Mouse (Mus musculus) monocyte, adult 2 months (primary cell): Measurements from ENCODE around the gene Mfsd10.
"Not testable (repeated sequence)": the region's sequence is repeated elsewhere in the genome, so short reads cannot be mapped to it uniquely, and the experiment has no call there.

Source experiments
- DNase-seq, 2 experiments: peaks; one replicate each; pipeline ENCODE4 v3.0.0; 2022; ENCODE audit warnings: low spot score in 2 of 2, low read depth in 1 of 2

Mfsd10 gene

DNA sequence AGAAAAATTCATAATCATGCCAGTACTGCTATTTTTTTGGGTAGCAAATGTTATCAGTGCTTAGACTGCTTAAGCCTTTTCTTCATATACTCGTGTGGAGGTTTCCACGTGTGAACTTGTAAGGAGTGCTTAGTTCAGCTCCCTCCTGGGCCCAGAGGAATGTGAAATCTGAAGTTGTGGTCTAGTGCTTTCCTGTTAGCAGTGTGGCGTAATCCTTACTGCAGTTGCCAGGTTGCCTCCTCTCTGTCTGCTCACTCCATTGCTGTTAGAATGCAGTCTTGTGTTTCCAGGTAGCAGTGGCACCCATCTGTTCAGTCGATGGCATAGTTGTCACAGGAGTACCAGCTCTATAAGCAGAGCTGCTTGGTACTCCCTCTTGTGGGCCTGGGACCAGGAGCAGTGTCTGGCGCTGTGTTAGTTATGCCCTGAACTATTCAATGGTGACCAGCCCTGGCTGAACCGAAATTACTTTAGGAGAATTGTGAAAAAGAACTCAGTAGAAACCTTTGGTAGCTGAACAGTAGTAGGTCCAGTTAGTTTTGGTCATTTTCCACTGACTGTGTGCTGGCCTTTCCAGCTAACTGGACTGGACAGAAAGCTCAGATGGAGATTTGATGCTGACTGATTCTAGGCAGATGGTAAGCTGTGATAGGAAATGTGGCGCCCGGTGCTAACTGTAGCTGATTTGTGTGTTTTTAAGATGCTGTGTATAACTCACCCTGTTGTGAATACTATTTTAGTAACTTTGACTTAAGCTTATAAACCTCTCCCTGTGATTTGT, 29.7 kb downstream of the Mfsd10 start:
- no peak for DNase-seq

DNA sequence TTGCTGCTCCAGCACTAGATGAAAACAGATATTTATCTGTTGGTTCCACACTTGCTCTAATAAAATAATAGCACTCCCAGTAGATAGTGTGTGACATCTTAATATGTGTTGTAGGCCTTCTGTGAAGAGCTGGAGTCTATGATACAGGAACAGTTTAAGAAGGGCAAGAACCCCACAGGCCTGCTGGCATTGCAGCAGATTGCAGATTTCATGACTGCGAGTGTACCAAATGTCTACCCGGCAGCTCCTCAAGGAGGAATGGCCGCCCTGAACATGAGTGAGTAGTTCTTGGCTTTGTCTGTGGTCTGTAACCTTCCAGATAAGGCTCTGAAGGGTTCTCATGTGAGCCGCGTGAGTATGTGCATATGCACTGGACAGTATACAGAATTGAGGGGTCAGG, 32.4 kb downstream of the Mfsd10 start:
- DNase-seq = no peak

DNA sequence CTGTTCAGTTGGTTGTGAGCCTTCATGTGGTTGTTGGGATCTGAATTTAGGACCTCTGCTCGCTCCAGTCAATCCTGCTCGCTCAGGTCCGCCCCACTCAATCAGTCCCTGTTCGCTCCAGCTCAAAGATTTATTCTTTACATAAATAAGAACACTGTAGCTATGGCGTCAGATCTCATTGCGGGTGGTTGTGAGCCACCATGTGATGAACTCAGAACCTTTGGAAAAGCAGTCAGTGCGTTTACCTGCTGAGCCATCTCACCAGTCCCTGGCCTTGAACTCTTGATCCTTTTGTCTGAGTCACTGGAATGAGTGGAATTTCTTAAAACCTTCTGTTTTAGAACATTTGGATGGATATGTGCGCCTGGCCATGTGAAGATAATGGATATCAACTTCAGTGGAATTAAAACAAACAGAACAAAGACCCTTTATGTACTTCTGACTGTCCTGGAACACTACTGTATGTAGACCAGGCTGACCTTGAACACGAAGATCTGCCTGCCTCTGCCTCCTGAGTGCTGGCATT, 43.7 kb downstream of the Mfsd10 start:
- DNase-seq = no peak

DNA sequence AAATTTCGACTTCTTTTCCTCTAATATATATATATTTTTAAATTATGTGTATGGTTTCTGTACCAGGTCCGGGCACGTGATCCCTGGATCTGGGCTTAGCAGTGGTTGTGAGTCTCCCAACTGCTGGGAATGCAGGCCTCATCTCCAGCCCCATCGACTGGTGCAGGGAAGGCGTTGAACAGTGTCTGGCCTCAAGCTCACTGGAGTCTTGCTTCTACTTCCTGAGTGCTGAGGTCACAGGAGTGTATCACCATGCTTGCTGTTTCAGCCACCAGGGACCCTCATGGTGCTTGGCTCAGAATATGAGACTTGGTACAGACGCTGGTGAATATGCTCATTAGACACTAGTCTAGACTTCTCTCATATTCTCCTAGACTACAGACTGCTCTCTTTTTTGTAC, 44.3 kb downstream of the Mfsd10 start:
- no peak for DNase-seq

DNA sequence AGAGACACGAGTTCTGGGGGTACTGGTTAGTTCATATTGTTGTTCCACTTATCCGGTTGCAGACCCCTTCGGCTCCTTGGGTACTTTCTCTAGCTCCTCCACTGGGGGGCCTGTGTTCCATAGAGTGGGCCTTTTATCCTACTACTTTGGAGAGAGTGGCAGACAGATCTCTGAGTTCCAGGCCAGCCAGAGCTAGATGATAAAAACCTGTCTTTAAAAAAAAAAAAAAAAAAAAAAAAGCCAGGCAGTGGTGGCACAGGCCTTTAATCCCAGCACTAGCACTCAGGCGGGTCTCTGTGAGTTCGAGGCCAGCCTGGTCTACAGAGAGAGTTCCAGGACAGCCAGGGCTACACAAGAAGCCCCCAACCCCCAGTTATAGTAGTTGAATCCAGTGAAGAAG, 44.8 kb downstream of the Mfsd10 start:
- not testable (repeated sequence) for DNase-seq

DNA sequence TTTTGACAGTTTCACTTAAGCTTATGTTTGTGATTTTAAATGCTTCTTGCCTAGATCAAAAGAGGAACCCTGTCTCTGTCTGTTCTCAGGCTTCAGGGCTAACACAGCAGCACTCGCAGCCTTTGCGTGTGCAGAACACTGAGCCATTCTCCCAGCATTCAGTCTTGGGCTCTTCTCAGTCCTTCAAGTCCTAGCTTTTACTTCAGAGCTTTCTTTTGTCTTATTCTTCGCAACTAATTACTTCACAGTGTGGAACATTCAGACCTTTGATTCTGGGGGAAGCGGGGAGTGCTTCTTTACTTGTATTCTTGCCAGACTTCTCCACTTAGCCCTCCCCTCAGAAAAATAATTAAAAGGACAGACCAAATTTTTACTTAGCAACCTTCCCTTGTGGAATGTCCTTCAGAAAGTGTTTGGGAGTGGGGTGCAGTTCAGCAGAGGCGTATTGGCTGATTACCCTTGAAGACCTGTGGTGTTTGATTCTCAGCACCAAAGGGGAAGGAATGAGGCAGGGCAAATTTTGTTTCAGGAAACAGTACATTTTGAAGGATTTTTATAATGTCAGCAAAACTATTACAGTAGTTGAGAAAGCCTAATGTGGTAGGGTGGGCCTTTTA, 45.5 kb downstream of the Mfsd10 start:
- DNase-seq = no peak

DNA sequence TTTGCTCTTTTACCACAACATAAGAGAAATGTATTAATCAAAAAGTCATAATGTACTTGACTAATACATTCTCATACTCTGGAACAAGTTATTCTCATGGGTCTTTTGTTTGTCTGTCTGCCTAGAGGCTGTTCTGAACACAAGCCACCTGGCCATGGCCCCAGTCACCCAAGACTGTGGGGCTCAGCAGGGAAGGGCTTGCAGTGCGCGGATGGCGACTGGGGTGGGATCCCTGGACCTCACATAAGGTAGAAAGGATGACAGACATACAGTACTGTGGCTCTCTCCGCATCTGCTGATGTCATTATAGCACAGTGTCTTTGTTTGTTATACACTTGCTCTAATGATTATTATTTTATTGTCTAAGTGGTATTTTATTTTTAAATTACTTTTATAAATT, 46.3 kb downstream of the Mfsd10 start:
- no peak for DNase-seq

DNA sequence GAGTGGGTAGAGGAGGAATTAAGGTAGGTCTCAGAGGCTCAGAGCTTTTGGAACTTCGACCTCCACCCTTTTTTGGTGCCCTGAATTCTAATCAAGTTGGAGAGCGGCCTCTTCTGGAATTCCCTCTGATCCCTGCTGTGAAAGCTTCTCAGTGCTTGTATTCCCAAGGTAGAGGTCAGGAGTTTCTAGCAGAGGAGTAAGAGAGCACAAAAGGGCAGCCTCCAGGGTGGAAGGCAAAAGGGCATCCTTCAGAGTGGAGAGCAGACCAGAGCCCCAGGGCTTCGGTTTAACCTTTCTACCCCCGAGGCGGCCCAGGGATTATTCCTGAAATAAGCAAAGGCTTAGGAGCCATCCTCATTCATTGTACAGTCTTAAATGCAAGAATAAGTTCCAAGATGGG, 47.0 kb downstream of the Mfsd10 start:
- no peak for DNase-seq

DNA sequence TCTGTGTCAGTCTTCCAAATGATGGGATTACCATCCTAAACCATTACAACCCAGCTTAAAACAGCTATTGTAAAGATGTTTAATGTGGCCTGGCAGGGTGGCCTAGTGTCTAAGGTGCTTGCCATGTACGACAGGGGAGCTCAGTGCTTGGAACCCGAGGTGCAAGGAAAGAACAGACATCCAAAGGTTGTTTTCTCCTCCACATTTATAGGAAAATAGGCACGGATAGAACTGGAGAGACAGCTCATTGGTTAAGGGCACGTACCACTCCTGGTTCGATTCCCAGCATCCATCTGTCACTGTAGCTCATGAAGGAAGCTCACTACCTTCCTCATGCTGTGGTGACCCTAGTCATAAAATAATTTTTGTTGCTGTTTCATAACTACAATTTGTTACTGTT, 49.1 kb downstream of the Mfsd10 start:
- no peak for DNase-seq

DNA sequence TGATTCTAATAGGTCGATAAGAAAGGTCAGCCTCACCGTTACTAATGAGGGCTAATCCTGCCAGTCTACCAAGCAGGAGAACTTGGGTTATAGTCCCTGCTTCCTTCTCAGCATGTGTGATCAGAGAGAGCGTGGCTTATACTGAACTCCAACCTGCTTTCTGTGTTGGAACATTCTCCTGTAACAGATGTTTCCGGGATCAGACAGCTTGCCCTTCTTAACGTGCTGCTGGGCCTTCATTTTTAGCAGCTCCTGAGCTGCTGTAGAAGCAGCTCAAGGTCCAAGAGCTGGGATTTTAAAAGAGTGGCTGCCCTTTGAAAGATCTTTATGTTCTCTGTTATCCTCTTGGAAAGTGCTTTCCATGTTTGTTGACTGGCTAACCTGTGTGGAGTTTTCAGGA, 51.8 kb downstream of the Mfsd10 start:
- no peak for DNase-seq
